Mouse (Mus musculus): ENCODE results near the gene Prpf3. TPM values are rescaled to one million over a fixed set of nuclear protein-coding genes. Genes with fewer than 3 reads are reported as not detected.
"Not testable (repeated sequence)": the region's sequence is repeated elsewhere in the genome, so short reads cannot be mapped to it uniquely, and the experiment has no call there.

The Prpf3 gene
- total RNA-seq, 2 experiments from 2014 or later, result 12.2 to 13.9 TPM

GRCm38 (mm10) chr3:95842503-95843214, 13.0 kb downstream of the Prpf3 start:
- intact Hi-C loops (cut with DNase I; ENCODE audit: low total_unique reads), result no loop called here
- no peak for DNase-seq

GRCm38 (mm10) chr3:95839250-95839649, 16.4 kb downstream of the Prpf3 start:
- intact Hi-C loops (cut with DNase I; ENCODE audit: low total_unique reads), result no loop called here
- no peak for DNase-seq

- DNase-seq, result no peak
- intact Hi-C loops (cut with DNase I; ENCODE audit: low total_unique reads), result no loop called here
These were observed 26.6 kb downstream of the Prpf3 start for GRCm38 (mm10) chr3:95829053-95829452.

GRCm38 (mm10) chr3:95826275-95826674, 29.4 kb downstream of the Prpf3 start:
- intact Hi-C loops (cut with DNase I; ENCODE audit: low total_unique reads), result no loop called here

GRCm38 (mm10) chr3:95820046-95821010, 35.4 kb downstream of the Prpf3 start:
- intact Hi-C loops (cut with DNase I; ENCODE audit: low total_unique reads), result no loop called here
- no peak for DNase-seq

More at GRCm38 (mm10) chr3:95826275-95826674, 29.4 kb downstream of the Prpf3 start:
- no peak for DNase-seq

GRCm38 (mm10) chr3:95819351-95819985, 36.2 kb downstream of the Prpf3 start:
- DNase-seq, result peak; percentile 100
- intact Hi-C loops (cut with DNase I; ENCODE audit: low total_unique reads), result no loop called here

GRCm38 (mm10) chr3:95818571-95819288, 37.0 kb downstream of the Prpf3 start, which contains the start of gene Rprd2:
Gene Rprd2 (minus strand): TSS chr3:95818863.
- DNase-seq, result peak; percentile 81
- intact Hi-C loops (cut with DNase I; ENCODE audit: low total_unique reads), result no loop called here

- intact Hi-C loops (cut with DNase I; ENCODE audit: low total_unique reads), result no loop called here
- DNase-seq, result peak; percentile 16
These were observed 37.6 kb downstream of the Prpf3 start for GRCm38 (mm10) chr3:95818026-95818511.

- no peak for DNase-seq
- intact Hi-C loops (cut with DNase I; ENCODE audit: low total_unique reads), result no loop called here
These were observed 39.0 kb downstream of the Prpf3 start for GRCm38 (mm10) chr3:95816681-95817080.

GRCm38 (mm10) chr3:95808384-95808783, 47.3 kb downstream of the Prpf3 start:
- no peak for DNase-seq
- intact Hi-C loops (cut with DNase I; ENCODE audit: low total_unique reads), result no loop called here

GRCm38 (mm10) chr3:95807630-95808029, 48.1 kb downstream of the Prpf3 start:
- DNase-seq; intact Hi-C loops (cut with DNase I; ENCODE audit: low total_unique reads): not testable (repeated sequence)

GRCm38 (mm10) chr3:95806677-95807076, 49.0 kb downstream of the Prpf3 start:
- intact Hi-C loops (cut with DNase I; ENCODE audit: low total_unique reads), result no loop called here
- DNase-seq, result no peak

GRCm38 (mm10) chr3:95803851-95804250, 51.8 kb downstream of the Prpf3 start:
- intact Hi-C loops (cut with DNase I; ENCODE audit: low total_unique reads), result no loop called here
- DNase-seq, result no peak

- no peak for DNase-seq
- intact Hi-C loops (cut with DNase I; ENCODE audit: low total_unique reads), result no loop called here
These were observed 56.9 kb downstream of the Prpf3 start for GRCm38 (mm10) chr3:95798756-95799155.

- intact Hi-C loops (cut with DNase I; ENCODE audit: low total_unique reads), result no loop called here
- DNase-seq, result no peak
These were observed 61.4 kb downstream of the Prpf3 start for GRCm38 (mm10) chr3:95794299-95794698.

GRCm38 (mm10) chr3:95793662-95794061, 62.0 kb downstream of the Prpf3 start:
- no peak for DNase-seq
- intact Hi-C loops (cut with DNase I; ENCODE audit: low total_unique reads), result no loop called here

- intact Hi-C loops (cut with DNase I; ENCODE audit: low total_unique reads), result no loop called here
- DNase-seq, result no peak
These were observed 70.2 kb downstream of the Prpf3 start for GRCm38 (mm10) chr3:95785501-95785900.

All from gastrocnemius, postnatal 14 days (tissue).